In the genomic region with DNA sequence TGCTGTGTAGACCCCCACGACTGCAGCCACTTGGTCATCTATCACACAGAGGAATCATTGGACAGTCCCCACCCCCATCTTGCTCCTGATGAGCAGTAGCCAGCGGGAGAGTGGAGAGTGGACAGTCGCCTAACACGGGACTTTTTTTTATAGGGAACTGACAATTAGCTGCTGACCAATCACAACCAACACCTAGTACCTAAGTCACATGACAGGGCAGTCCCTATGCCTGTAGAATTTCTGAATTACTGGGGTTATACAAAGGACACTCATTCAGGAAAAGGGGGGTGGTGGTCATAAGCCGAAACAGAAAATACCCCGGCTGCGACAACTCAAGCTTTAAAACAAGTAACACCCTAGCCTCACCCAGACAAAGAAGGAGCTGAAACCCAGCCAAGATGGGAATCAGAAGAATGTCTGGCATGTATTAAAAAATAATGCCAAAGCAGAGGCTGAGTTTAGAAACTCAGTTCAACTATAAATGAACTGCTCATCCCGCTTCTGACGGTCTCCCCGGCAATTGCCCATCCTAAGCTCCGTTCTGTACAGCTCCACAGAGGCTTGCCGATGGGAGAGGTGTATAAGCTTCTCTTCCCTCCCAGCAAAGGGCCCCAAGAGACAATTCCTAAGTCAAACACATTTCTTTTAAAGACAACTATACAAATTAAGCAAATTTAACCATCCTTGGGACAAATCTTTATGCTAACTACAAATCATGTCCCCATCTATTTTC, we compare ENCODE assay signal across 7 mouse cellular contexts.
DNase-seq lines count a peak whose midpoint lies in the region; ATAC-seq lines count a peak whose summit lies in the region.

No protein-coding gene starts in this region.

- peak; percentile 19 for ATAC-seq in CD4-positive, CD25-positive, alpha-beta regulatory T cell, adult 4 months
- peak; percentile 45; the same call in 1 of the 2 replicates for ATAC-seq in megakaryocyte-erythroid progenitor cell, adult 5-6 weeks (replicated peaks; ENCODE audit: low FRiP score, low TSS enrichment, poor library complexity, severe bottlenecking)

- peak; percentile 43 for DNase-seq in A20 (ENCODE audit: low read depth, low spot score)
- DNase-seq in cerebellum, postnatal 10 days, result peak; percentile 21 to 41
- peak; percentile 71 for DNase-seq in heart, adult 8-10 months (ENCODE audit: low spot score)
- DNase-seq in kidney, adult 9 months, result peak; percentile 80
- peak; percentile 36 for DNase-seq in testis, postnatal 10 days (ENCODE audit: low spot score)

Comparison
In these comparisons a context has a peak if more than half of its experiments do, and no peak if none do; other contexts are left out.
1. Peak in every context shown above with its lines: DNase-seq and ATAC-seq.